Mouse (Mus musculus) lung, adult 2 months (tissue): ENCODE measurements around the gene Tsnaxip1.

Source experiments
- CTCF ChIP-seq: fragments of 200-500 bp; IDR thresholded peaks from 2 replicates; pipeline ENCODE4 v1.5.1; 2011; ENCODE audit warnings: mild to moderate bottlenecking, low read length, control low read depth; ENCODE audit not compliant: insufficient read depth
- POLR2A ChIP-seq: fragments of 200-500 bp; IDR thresholded peaks from 2 replicates; pipeline ENCODE4 v1.6.1; 2011; ENCODE audit warnings: low read depth, mild to moderate bottlenecking, control low read depth, low read length, borderline replicate concordance; ENCODE audit errors: extremely low read depth

GRCm38 (mm10) chr8:105813241-105813640 is 14.3 kb upstream of the Tsnaxip1 start:
- no peak for TF ChIP-seq CTCF
- TF ChIP-seq POLR2A: no peak
